Mouse (Mus musculus) neural tube, embryonic 15.5 days (tissue): ENCODE data around the gene Exosc3. TPM values are rescaled to one million over a fixed set of nuclear protein-coding genes. Genes with fewer than 3 reads are reported as not detected.

Source experiments
- ATAC-seq: fragments of 200-750 bp; cut with Nextera tagmentation; 2 replicates; pipeline ENCODE4 v1.8.0; 2017; ENCODE audit warnings: mild to moderate bottlenecking, moderate TSS enrichment, moderate library complexity; ENCODE audit not compliant: low FRiP score
- H3K27ac ChIP-seq: fragments of 300-500 bp; sonication (generic); replicated peaks from 2 replicates; pipeline ENCODE4 v1.5.1; 2015; ENCODE audit warnings: mild to moderate bottlenecking, inconsistent platforms
- H3K27me3 ChIP-seq: fragments of 300-500 bp; sonication (generic); replicated peaks from 2 replicates; pipeline ENCODE4 v1.6.1; 2015; ENCODE audit warnings: inconsistent platforms
- H3K36me3 ChIP-seq: fragments of 300-500 bp; sonication (generic); 2 replicates; pipeline ENCODE4 v1.6.1; 2015; ENCODE audit warnings: inconsistent platforms
- H3K4me1 ChIP-seq: fragments of 300-500 bp; sonication (generic); 2 replicates; pipeline ENCODE4 v1.6.1; 2015; ENCODE audit warnings: inconsistent platforms
- H3K4me2 ChIP-seq: fragments of 300-500 bp; sonication (generic); 2 replicates; pipeline ENCODE4 v1.6.1; 2015; ENCODE audit warnings: inconsistent platforms, mild to moderate bottlenecking, moderate library complexity
- H3K4me3 ChIP-seq: fragments of 300-500 bp; sonication (generic); replicated peaks from 2 replicates; pipeline ENCODE4 v1.5.1; 2015; ENCODE audit warnings: mild to moderate bottlenecking, inconsistent platforms
- H3K9ac ChIP-seq: fragments of 300-500 bp; sonication (generic); replicated peaks from 2 replicates; pipeline ENCODE4 v1.6.1; 2015; ENCODE audit warnings: mild to moderate bottlenecking, inconsistent platforms
- H3K9me3 ChIP-seq: fragments of 300-500 bp; sonication (generic); replicated peaks from 2 replicates; pipeline ENCODE4 v1.6.1; 2016; ENCODE audit warnings: inconsistent platforms
- WGBS: fragments of 180-500 bp; shearing (Covaris S2); methylation state at CpG from one replicate; pipeline ENCODE4 v1.1.7; 2015; ENCODE audit warnings: mixed read lengths; 5-methylcytosine and 5-hydroxymethylcytosine counted together
- polyA plus RNA-seq: library from polyadenylated mRNA; unstranded; fragments of >200 nt; fragmentation: Nextera tagmentation; extraction: Ambion mirVana; gene quantifications from 2 replicates; pipeline ENCODE4 v1.2.1, GENCODE M21; 2015

The Exosc3 gene
- polyA plus RNA-seq, 1 experiment from 2014 or later = 30.6 TPM

GRCm38 (mm10) chr4:45279292-45279691 is 63.2 kb downstream of the Exosc3 start:
- Histone ChIP-seq H3K9ac (no peak overlapping the region), H3K36me3 (no peaks in the 10 kb centered on the region), H3K27ac (no peak overlapping the region), H3K4me3 (no peak overlapping the region), H3K27me3 (no peaks in the 10 kb centered on the region), H3K9me3 (no peaks in the 10 kb centered on the region), H3K4me1 (no peaks in the 10 kb centered on the region), H3K4me2 (no peak overlapping the region)
- 62% methylated on average over 8 of the region's 8 CpGs for whole genome bisulfite sequencing
- ATAC-seq = no peak

- Histone ChIP-seq H3K27me3 (no peaks in the 10 kb centered on the region), H3K36me3 (no peaks in the 10 kb centered on the region), H3K4me2 (no peak overlapping the region), H3K4me1 (peaks cover 10% of the 10 kb centered on the region; the same call in 1 of the 2 replicates), H3K9me3 (no peaks in the 10 kb centered on the region), H3K4me3 (no peak overlapping the region), H3K27ac (no peak overlapping the region), H3K9ac (no peak overlapping the region)
- ATAC-seq = no peak
- 85% methylated on average over 8 of the region's 8 CpGs for WGBS
These were observed 66.8 kb downstream of the Exosc3 start for GRCm38 (mm10) chr4:45275770-45276169.

- 66% methylated on average over 10 of the region's 10 CpGs for WGBS
- Histone ChIP-seq H3K4me2 (peak overlapping the region; percentile 25), H3K4me1 (peaks cover 11% of the 10 kb centered on the region; the same call in 1 of the 2 replicates), H3K27me3 (no peaks in the 10 kb centered on the region), H3K9me3 (no peaks in the 10 kb centered on the region), H3K36me3 (no peaks in the 10 kb centered on the region), H3K9ac (no peak overlapping the region), H3K27ac (peak overlapping the region; percentile 63), H3K4me3 (no peak overlapping the region)
- peak; percentile 75 for ATAC-seq
These were observed 71.5 kb downstream of the Exosc3 start for GRCm38 (mm10) chr4:45271041-45271452.

GRCm38 (mm10) chr4:45267883-45268282 is 74.6 kb downstream of the Exosc3 start:
- Histone ChIP-seq H3K4me1 (peaks cover 11% of the 10 kb centered on the region; the same call in 1 of the 2 replicates), H3K27ac (no peak overlapping the region), H3K27me3 (no peaks in the 10 kb centered on the region), H3K9me3 (no peaks in the 10 kb centered on the region), H3K36me3 (no peaks in the 10 kb centered on the region), H3K9ac (no peak overlapping the region), H3K4me2 (no peak overlapping the region), H3K4me3 (no peak overlapping the region)
- no peak for ATAC-seq
- WGBS = 78% methylated on average over 3 of the region's 3 CpGs

Other genes starting within 250 kb of the Exosc3 start
- 173 and 206 TPM in 2 replicates for gene Tomm5, start 234.6 kb downstream of the Exosc3 start, polyA plus RNA-seq
- gene Frmpd1, start 157.9 kb downstream of the Exosc3 start, polyA plus RNA-seq = 2.9 and 3.1 TPM in 2 replicates
- 22.8 and 23.5 TPM in 2 replicates for gene Trmt10b, start 45.6 kb downstream of the Exosc3 start, polyA plus RNA-seq
- gene Dcaf10, start 631 bp downstream of the Exosc3 start, polyA plus RNA-seq = 8.0 and 8.6 TPM in 2 replicates
- gene Slc25a51, start 66.0 kb upstream of the Exosc3 start, polyA plus RNA-seq = 68.1 and 69.1 TPM in 2 replicates
- gene Shb, start 189.7 kb upstream of the Exosc3 start, polyA plus RNA-seq = 3.9 and 4.7 TPM in 2 replicates